Mouse (Mus musculus) mouse embryonic stem cell (cell line): ENCODE measurements around the gene Zbtb37.

Source experiments
- in situ Hi-C, 2 experiments: fragments of 300-500 bp; cut with MboI; formaldehyde crosslinking; loops; 1 replicate in 1 of 2; 3 replicates in 1 of 2; pipeline ENCODE4 v1.14.3; 2019 to 2020; ENCODE audit warnings: low sequenced_read_pairs in 2 of 2, low pct_unique_long_range_greater_than_20kb in 1 of 2, mixed read lengths in 1 of 2; ENCODE audit not compliant: unreplicated experiment in 1 of 2

Zbtb37 gene

GRCm38 (mm10) chr1:161034435-161035280, at the start of gene Zbtb37:
Zbtb37 (minus strand) TSS chr1:161034849.
- in situ Hi-C loops: no loop called here

- in situ Hi-C loops: loop anchor here in 1 of 2 experiments (10.0 kb wide), 1 partner anchor 88 kb away; no protein-coding TSS in a partner anchor
Observed at GRCm38 (mm10) chr1:161077243-161077642, 42.6 kb upstream of the Zbtb37 start.

GRCm38 (mm10) chr1:161076238-161076637, 41.6 kb upstream of the Zbtb37 start:
- in situ Hi-C loops: loop anchor here in 1 of 2 experiments (10.0 kb wide), 1 partner anchor 89 kb away; no protein-coding TSS in a partner anchor

- in situ Hi-C loops: loop anchor here in 1 of 2 experiments (10.0 kb wide), 1 partner anchor 94 kb away; no protein-coding TSS in a partner anchor
Observed at GRCm38 (mm10) chr1:161071272-161071620, 36.6 kb upstream of the Zbtb37 start.

GRCm38 (mm10) chr1:161070352-161071271, 36.0 kb upstream of the Zbtb37 start, which contains the start of the genes Dars2 and Cenpl:
Dars2 (minus strand) TSS chr1:161070658.
Cenpl (plus strand) TSS chr1:161070713.
- in situ Hi-C loops: loop anchor here in 1 of 2 experiments (10.0 kb wide), 1 partner anchor 94 kb away; no protein-coding TSS in a partner anchor

GRCm38 (mm10) chr1:161063351-161063750, 28.7 kb upstream of the Zbtb37 start:
- in situ Hi-C loops: no loop called here

- in situ Hi-C loops: loop anchor here in 1 of 2 experiments (10.0 kb wide), 1 partner anchor 118 kb away; no protein-coding TSS in a partner anchor
Observed at GRCm38 (mm10) chr1:161057164-161057563, 22.5 kb upstream of the Zbtb37 start.

- in situ Hi-C loops: no loop called here
Observed at GRCm38 (mm10) chr1:161046972-161047371, 12.3 kb upstream of the Zbtb37 start.

- in situ Hi-C loops: no loop called here
Observed at GRCm38 (mm10) chr1:161041261-161042020, 6.8 kb upstream of the Zbtb37 start.

- in situ Hi-C loops: no loop called here
Observed at GRCm38 (mm10) chr1:161040855-161041254, 6.2 kb upstream of the Zbtb37 start.

GRCm38 (mm10) chr1:161040426-161040770, 5.7 kb upstream of the Zbtb37 start:
- in situ Hi-C loops: no loop called here

GRCm38 (mm10) chr1:161039741-161040425, 5.2 kb upstream of the Zbtb37 start:
- in situ Hi-C loops: no loop called here

GRCm38 (mm10) chr1:161038968-161039721, 4.5 kb upstream of the Zbtb37 start:
- in situ Hi-C loops: no loop called here

GRCm38 (mm10) chr1:161038004-161038403, 3.4 kb upstream of the Zbtb37 start:
- in situ Hi-C loops: no loop called here

- in situ Hi-C loops: no loop called here
Observed at GRCm38 (mm10) chr1:161037599-161037998, 3.0 kb upstream of the Zbtb37 start.

GRCm38 (mm10) chr1:161037026-161037425, 2.4 kb upstream of the Zbtb37 start:
- in situ Hi-C loops: no loop called here

GRCm38 (mm10) chr1:161036411-161036841, 1.8 kb upstream of the Zbtb37 start:
- in situ Hi-C loops: no loop called here
